Mouse (Mus musculus) lung, postnatal 25 days (tissue): Measurements from ENCODE around the gene Cables2.
A peak's percentile ranks its signal among the peaks of the same experiment; 100 is the strongest.

Experiments used
- DNase-seq: peaks from one replicate; pipeline ENCODE4 v3.0.0; 2022; ENCODE audit warnings: low spot score

Cables2 gene

GRCm38 (mm10) chr2:180255701-180256100, 17.6 kb downstream of the Cables2 start:
- no peak for DNase-seq

GRCm38 (mm10) chr2:180254436-180255209, 18.7 kb downstream of the Cables2 start:
- no peak for DNase-seq

- DNase-seq: no peak
Observed at GRCm38 (mm10) chr2:180251838-180252237, 21.5 kb downstream of the Cables2 start.

- DNase-seq: peak; percentile 87
Observed at GRCm38 (mm10) chr2:180250930-180251611, 22.2 kb downstream of the Cables2 start.

GRCm38 (mm10) chr2:180248947-180249660, 24.2 kb downstream of the Cables2 start:
- no peak for DNase-seq

- no peak for DNase-seq
Observed at GRCm38 (mm10) chr2:180247916-180248315, 25.4 kb downstream of the Cables2 start.

- DNase-seq: peak; percentile 77
Observed at GRCm38 (mm10) chr2:180243108-180243507, 30.2 kb downstream of the Cables2 start.

- DNase-seq: no peak
Observed at GRCm38 (mm10) chr2:180238591-180238990, 34.7 kb downstream of the Cables2 start.

GRCm38 (mm10) chr2:180237601-180238345, 35.5 kb downstream of the Cables2 start:
- DNase-seq: no peak

- no peak for DNase-seq
Observed at GRCm38 (mm10) chr2:180236930-180237329, 36.4 kb downstream of the Cables2 start.

- no peak for DNase-seq
Observed at GRCm38 (mm10) chr2:180236500-180236899, 36.8 kb downstream of the Cables2 start.

GRCm38 (mm10) chr2:180235788-180236187, 37.5 kb downstream of the Cables2 start:
- DNase-seq: no peak

- peak; percentile 63 for DNase-seq
Observed at GRCm38 (mm10) chr2:180234980-180235379, 38.3 kb downstream of the Cables2 start.

- no peak for DNase-seq
Observed at GRCm38 (mm10) chr2:180234353-180234752, 38.9 kb downstream of the Cables2 start.

- DNase-seq: no peak
Observed at GRCm38 (mm10) chr2:180233101-180233904, 40.0 kb downstream of the Cables2 start.

GRCm38 (mm10) chr2:180230482-180230881, 42.8 kb downstream of the Cables2 start:
- DNase-seq: no peak

GRCm38 (mm10) chr2:180229129-180229528, 44.2 kb downstream of the Cables2 start:
- DNase-seq: no peak

GRCm38 (mm10) chr2:180228592-180228991, 44.7 kb downstream of the Cables2 start:
- DNase-seq: peak; percentile 70

- no peak for DNase-seq
Observed at GRCm38 (mm10) chr2:180228060-180228458, 45.2 kb downstream of the Cables2 start.

- peak; percentile 64 for DNase-seq
Observed at GRCm38 (mm10) chr2:180227262-180228059, 45.8 kb downstream of the Cables2 start.
